Mouse (Mus musculus) liver, embryonic 14.5 days (tissue): ENCODE measurements at regions not wholly inside any gene's neighbourhood (a gene's known extent, or its start where the extent isn't known, plus 50 kb on each side); places are given as distances from the start of the nearest gene placed in this dataset.

Source experiments
- ATAC-seq: fragments of 200-750 bp; cut with Nextera tagmentation; 2 replicates; pipeline ENCODE4 v1.8.0; 2017; ENCODE audit warnings: moderate number of reproducible peaks, mild to moderate bottlenecking, moderate library complexity; ENCODE audit not compliant: insufficient read depth
- DNase-seq, 3 experiments: peaks; one replicate each; pipeline ENCODE4 v3.0.0-alpha.2; 2012 to 2013; ENCODE audit warnings: low read depth in 3 of 3, low spot score in 3 of 3
- H3K27ac ChIP-seq: fragments of 300-500 bp; sonication (generic); 2 replicates; pipeline ENCODE4 v1.5.1; 2014; ENCODE audit warnings: moderate library complexity, mild to moderate bottlenecking, control low read depth, inconsistent platforms
- H3K27me3 ChIP-seq: fragments of 300-500 bp; sonication (generic); 2 replicates; pipeline ENCODE4 v1.6.1; 2014; ENCODE audit warnings: mild to moderate bottlenecking, low read length, moderate library complexity; ENCODE audit not compliant: control insufficient read depth, insufficient read depth
- H3K36me3 ChIP-seq: fragments of 300-500 bp; sonication (generic); replicated peaks from 2 replicates; pipeline ENCODE4 v1.6.1; 2014; ENCODE audit warnings: low read depth; ENCODE audit not compliant: control insufficient read depth, insufficient read depth
- H3K4me1 ChIP-seq, 2 experiments: fragments of 200-500 bp in 1 of 2; fragments of 300-500 bp in 1 of 2; sonication (generic) in 1 of 2; replicated peaks; 2 replicates each; pipeline ENCODE4 v1.6.1; 2012 to 2014; ENCODE audit warnings: antibody characterized with exemption in 1 of 2, inconsistent platforms in 1 of 2, low read length in 1 of 2; ENCODE audit not compliant: control insufficient read depth in 2 of 2, insufficient read depth in 2 of 2
- H3K4me2 ChIP-seq: fragments of 300-500 bp; sonication (generic); 2 replicates; pipeline ENCODE4 v1.6.1; 2014; ENCODE audit warnings: low read depth, mild to moderate bottlenecking, control low read depth, moderate library complexity
- H3K4me3 ChIP-seq, 2 experiments: fragments of 200-500 bp in 1 of 2; fragments of 300-500 bp in 1 of 2; sonication (generic) in 1 of 2; 2 replicates each; pipeline ENCODE4 v1.5.1; 2012 to 2014; ENCODE audit warnings: low read depth in 2 of 2, low read length in 2 of 2, mild to moderate bottlenecking in 2 of 2, control low read depth in 1 of 2, inconsistent platforms in 1 of 2, moderate library complexity in 1 of 2; ENCODE audit not compliant: insufficient read depth in 1 of 2
- H3K9ac ChIP-seq: fragments of 300-500 bp; sonication (generic); replicated peaks from 2 replicates; pipeline ENCODE4 v1.6.1; 2014; ENCODE audit warnings: mild to moderate bottlenecking, control low read depth, moderate library complexity
- H3K9me3 ChIP-seq: fragments of 300-500 bp; sonication (generic); 2 replicates; pipeline ENCODE4 v1.6.1; 2016; ENCODE audit warnings: low read length, mixed read lengths; ENCODE audit not compliant: control insufficient read depth
- CTCF ChIP-seq: IDR thresholded peaks from 2 replicates; pipeline ENCODE4 v1.5.1; 2016; ENCODE audit warnings: antibody characterized with exemption, low read depth, control low read depth
- EP300 ChIP-seq: IDR thresholded peaks from 2 replicates; pipeline ENCODE4 v1.6.1; 2016; ENCODE audit warnings: antibody characterized with exemption, low read depth
- WGBS: fragments of 180-500 bp; shearing (Covaris S2); extraction: QIAGEN DNeasy Blood & Tissue Kit; methylation state at CpG from one replicate; pipeline ENCODE4 v1.1.7; 2014; ENCODE audit not compliant: insufficient replicate concordance; 5-methylcytosine and 5-hydroxymethylcytosine counted together

GRCm38 (mm10) chr7:136767231-136767630, 127.2 kb upstream of the Mgmt start:
- ATAC-seq (no peak), DNase-seq (no peak)
- Histone ChIP-seq H3K27ac (no peak overlapping the region), H3K27me3 (no peaks in the 10 kb centered on the region), H3K9me3 (no peaks in the 10 kb centered on the region), H3K9ac (no peak overlapping the region), H3K36me3 (no peaks in the 10 kb centered on the region), H3K4me2 (no peak overlapping the region), H3K4me3 (no peak overlapping the region), H3K4me1 (no peaks in the 10 kb centered on the region)
- 43% methylated on average over 9 of the region's 9 CpGs for WGBS
- no peak for TF ChIP-seq CTCF
- TF ChIP-seq EP300, result no peak

GRCm38 (mm10) chr7:136780708-136781107, 113.7 kb upstream of the Mgmt start:
- no peak for DNase-seq
- ATAC-seq, result no peak
- Histone ChIP-seq H3K27ac (no peak overlapping the region), H3K4me2 (no peak overlapping the region), H3K9me3 (no peaks in the 10 kb centered on the region), H3K9ac (no peak overlapping the region), H3K4me1 (no peaks in the 10 kb centered on the region), H3K27me3 (no peaks in the 10 kb centered on the region), H3K4me3 (no peak overlapping the region), H3K36me3 (no peaks in the 10 kb centered on the region)
- no peak for TF ChIP-seq EP300
- TF ChIP-seq CTCF, result no peak
- 82% methylated on average over 11 of the region's 11 CpGs for whole genome bisulfite sequencing

GRCm38 (mm10) chr7:136791162-136791561, 103.3 kb upstream of the Mgmt start:
- no peaks in the 10 kb centered on the region for H3K9me3 ChIP-seq
- H3K27ac ChIP-seq, result no peak overlapping the region
- H3K4me1 ChIP-seq, result no peaks in the 10 kb centered on the region
- no peak overlapping the region for H3K4me2 ChIP-seq
- H3K4me3 ChIP-seq, result no peak overlapping the region
- ATAC-seq (no peak), DNase-seq (no peak)
- H3K9ac ChIP-seq, result no peak overlapping the region
- H3K27me3 ChIP-seq, result no peaks in the 10 kb centered on the region
- TF ChIP-seq CTCF (no peak), EP300 (no peak)
- H3K36me3 ChIP-seq, result no peaks in the 10 kb centered on the region
- 64% methylated on average over 2 of the region's 2 CpGs for WGBS

- Histone ChIP-seq H3K4me1 (no peaks in the 10 kb centered on the region), H3K9ac (no peak overlapping the region), H3K36me3 (no peaks in the 10 kb centered on the region), H3K9me3 (no peaks in the 10 kb centered on the region), H3K4me2 (no peak overlapping the region), H3K27me3 (no peaks in the 10 kb centered on the region), H3K4me3 (no peak overlapping the region), H3K27ac (no peak overlapping the region)
- ATAC-seq (no peak), DNase-seq (no peak)
- 51% methylated on average over 5 of the region's 5 CpGs for WGBS
- TF ChIP-seq EP300 (no peak), CTCF (no peak)
Observed at GRCm38 (mm10) chr7:136792131-136792530, 102.3 kb upstream of the Mgmt start.

GRCm38 (mm10) chr7:136796415-136796814, 98.0 kb upstream of the Mgmt start:
- DNase-seq, result no peak
- H3K36me3 ChIP-seq, result no peaks in the 10 kb centered on the region

More at GRCm38 (mm10) chr7:136796415-136796814, 98.0 kb upstream of the Mgmt start:
- no peaks in the 10 kb centered on the region for H3K27me3 ChIP-seq
- no peak overlapping the region for H3K4me3 ChIP-seq
- no peak for TF ChIP-seq CTCF
- TF ChIP-seq EP300, result no peak
- H3K9ac ChIP-seq, result no peak overlapping the region
- no peaks in the 10 kb centered on the region for H3K4me1 ChIP-seq
- no peak overlapping the region for H3K27ac ChIP-seq
- no peak for ATAC-seq
- H3K9me3 ChIP-seq, result no peaks in the 10 kb centered on the region
- H3K4me2 ChIP-seq, result no peak overlapping the region
